In genomic region chr8:69999236-69999635, GRCm38 (mm10) we compare ENCODE assay signal across 33 mouse cellular contexts.
"Had no signal": no experiment of that assay in that cellular context is flagged by ENCODE, and none has a peak within 500 bp of the region (broad histone marks: within the 10 kb centered on the region; RNA-seq: fewer than 3 reads in every experiment).

No protein-coding gene starts in this region.

- H3K27me3 ChIP-seq: limb, embryonic 12.5 days; limb, embryonic 13.5 days; limb, embryonic 15.5 days; liver, embryonic 12.5 days; liver, embryonic 13.5 days; liver, embryonic 15.5 days; lung, embryonic 15.5 days; megakaryocyte, embryonic 14.5 days; midbrain, embryonic 12.5 days; midbrain, embryonic 13.5 days; midbrain, embryonic 15.5 days; neural tube, embryonic 12.5 days; neural tube, embryonic 13.5 days had no signal

- H3K4me3 ChIP-seq: limb, embryonic 10.5 days; limb, embryonic 12.5 days; limb, embryonic 13.5 days; limb, embryonic 15.5 days; liver, embryonic 12.5 days; liver, embryonic 13.5 days; liver, embryonic 15.5 days; lung, embryonic 15.5 days; megakaryocyte, embryonic 14.5 days; midbrain, embryonic 10.5 days; midbrain, embryonic 12.5 days; midbrain, embryonic 13.5 days; midbrain, embryonic 15.5 days; myocyte; neural tube, embryonic 12.5 days; neural tube, embryonic 13.5 days had no signal

- H3K4me2 ChIP-seq: limb, embryonic 12.5 days; limb, embryonic 13.5 days; limb, embryonic 15.5 days; liver, embryonic 11.5 days; liver, embryonic 12.5 days; liver, embryonic 13.5 days; liver, embryonic 15.5 days; lung, embryonic 14.5 days; lung, embryonic 15.5 days; midbrain, embryonic 11.5 days; midbrain, embryonic 12.5 days; midbrain, embryonic 13.5 days; midbrain, embryonic 15.5 days; neural tube, embryonic 12.5 days; neural tube, embryonic 13.5 days had no signal

- ATAC-seq: liver, embryonic 12.5 days; liver, postnatal 0 days; lung, postnatal 0 days; midbrain, embryonic 13.5 days; midbrain, embryonic 15.5 days; midbrain, embryonic 16.5 days had no signal

- H3K27ac ChIP-seq: limb, embryonic 10.5 days; limb, embryonic 12.5 days; limb, embryonic 13.5 days; limb, embryonic 15.5 days; liver, embryonic 13.5 days; liver, embryonic 14.5 days; liver, embryonic 15.5 days; lung, embryonic 15.5 days; macrophage; midbrain, embryonic 10.5 days; midbrain, embryonic 12.5 days; midbrain, embryonic 13.5 days; midbrain, embryonic 15.5 days; neural tube, embryonic 12.5 days; neural tube, embryonic 13.5 days had no signal

- H3K9me3 ChIP-seq: limb, embryonic 10.5 days; limb, embryonic 12.5 days; limb, embryonic 13.5 days; limb, embryonic 15.5 days; liver, embryonic 12.5 days; liver, embryonic 13.5 days; liver, embryonic 15.5 days; lung, embryonic 15.5 days; megakaryocyte, embryonic 14.5 days; midbrain, embryonic 10.5 days; midbrain, embryonic 12.5 days; midbrain, embryonic 13.5 days; midbrain, embryonic 15.5 days; neural tube, embryonic 12.5 days; neural tube, embryonic 13.5 days had no signal

- H3K9ac ChIP-seq: limb, embryonic 12.5 days; limb, embryonic 13.5 days; limb, embryonic 15.5 days; liver, embryonic 12.5 days; liver, embryonic 13.5 days; liver, embryonic 14.5 days; liver, embryonic 15.5 days; liver, postnatal 0 days; lung, embryonic 14.5 days; lung, embryonic 15.5 days; midbrain, embryonic 12.5 days; midbrain, embryonic 13.5 days; midbrain, embryonic 15.5 days; neural tube, embryonic 12.5 days; neural tube, embryonic 13.5 days had no signal

- DNase-seq: left cerebral cortex, postnatal 4 days; liver; liver, embryonic 13.5 days; liver, postnatal 0 days; lung, adult 18-20 months; lung, adult 2 months; lung, embryonic 14.5 days; lung, postnatal 10 days; lung, postnatal 14 days; lung, postnatal 36 days; lung, postnatal 4 days; midbrain, embryonic 14.5 days had no signal

- H3K36me3 ChIP-seq: limb, embryonic 10.5 days; limb, embryonic 12.5 days; limb, embryonic 13.5 days; limb, embryonic 15.5 days; liver, embryonic 12.5 days; liver, embryonic 13.5 days; liver, embryonic 15.5 days; lung, embryonic 15.5 days; midbrain, embryonic 10.5 days; midbrain, embryonic 12.5 days; midbrain, embryonic 13.5 days; midbrain, embryonic 15.5 days; neural tube, embryonic 12.5 days; neural tube, embryonic 13.5 days had no signal
